Mouse (Mus musculus) neutrophil, adult 83 days (primary cell): Measurements from ENCODE around the gene Fermt2. TPM values are rescaled to one million over a fixed set of nuclear protein-coding genes. Genes with fewer than 3 reads are reported as not detected.

Source experiments
- total RNA-seq, 2 experiments: library from RNA; stranded (reverse); gene quantifications; one replicate each; pipeline ENCODE4 v1.2.4; 2023

The Fermt2 gene
- under 1 TPM; 0.42 TPM for total RNA-seq

GRCm38 (mm10) chr14:45529411-45530363, at the start of gene Fermt2:
Gene Fermt2 (minus strand): TSS chr14:45530118.

Other genes starting within 250 kb of the Fermt2 start
- 10 to 100 TPM; 65.3 to 89.8 TPM for gene Ero1l, start 211.3 kb downstream of the Fermt2 start, total RNA-seq
- 10 to 100 TPM; 60.5 to 61.1 TPM for gene Psmc6, start 200.3 kb downstream of the Fermt2 start, total RNA-seq
- gene Styx, start 179.0 kb downstream of the Fermt2 start, total RNA-seq = 10 to 100 TPM; 16.8 to 18.7 TPM
- 1 to 10 TPM; 3.7 to 6.4 TPM for gene Gnpnat1, start 125.2 kb downstream of the Fermt2 start, total RNA-seq
- gene Ddhd1, start 128.0 kb upstream of the Fermt2 start, total RNA-seq = 10 to 100 TPM; 29.7 to 36.9 TPM